Mouse (Mus musculus) midbrain, embryonic 16.5 days (tissue): Measurements from ENCODE around the gene Zfyve21. TPM values are rescaled to one million over a fixed set of nuclear protein-coding genes. Genes with fewer than 3 reads are reported as not detected.

ENCODE experiments used
- ATAC-seq: fragments of 200-750 bp; cut with Nextera tagmentation; 2 replicates; pipeline ENCODE4 v1.8.0; 2017; ENCODE audit warnings: moderate TSS enrichment
- H3K27ac ChIP-seq: fragments of 300-500 bp; sonication (generic); 2 replicates; pipeline ENCODE4 v1.5.1; 2014; ENCODE audit warnings: mild to moderate bottlenecking, low read length, mixed read lengths
- H3K27me3 ChIP-seq: fragments of 300-500 bp; sonication (generic); 2 replicates; pipeline ENCODE4 v1.6.1; 2014; ENCODE audit warnings: low read depth, low read length, mixed read lengths; ENCODE audit not compliant: control insufficient read depth, insufficient read depth
- H3K36me3 ChIP-seq: fragments of 300-500 bp; sonication (generic); 2 replicates; pipeline ENCODE4 v1.6.1; 2014; ENCODE audit warnings: mild to moderate bottlenecking, low read length, moderate library complexity, mixed read lengths; ENCODE audit not compliant: control insufficient read depth, insufficient read depth
- H3K4me1 ChIP-seq: fragments of 300-500 bp; sonication (generic); 2 replicates; pipeline ENCODE4 v1.6.1; 2014; ENCODE audit warnings: mild to moderate bottlenecking, low read length, mixed read lengths; ENCODE audit not compliant: control insufficient read depth, insufficient read depth
- H3K4me2 ChIP-seq: fragments of 300-500 bp; sonication (generic); 2 replicates; pipeline ENCODE4 v1.6.1; 2014; ENCODE audit warnings: mild to moderate bottlenecking, low read length, mixed read lengths
- H3K4me3 ChIP-seq: fragments of 300-500 bp; sonication (generic); 2 replicates; pipeline ENCODE4 v1.5.1; 2014; ENCODE audit warnings: low read depth, mild to moderate bottlenecking, low read length, moderate library complexity, mixed read lengths
- H3K9ac ChIP-seq: fragments of 300-500 bp; sonication (generic); 2 replicates; pipeline ENCODE4 v1.6.1; 2014; ENCODE audit warnings: low read depth, low read length, mixed read lengths
- H3K9me3 ChIP-seq: fragments of 300-500 bp; sonication (generic); replicated peaks from 2 replicates; pipeline ENCODE4 v1.6.1; 2014; ENCODE audit warnings: mild to moderate bottlenecking, low read length, mixed read lengths; ENCODE audit not compliant: control insufficient read depth, poor library complexity, severe bottlenecking
- WGBS: fragments of 180-500 bp; shearing (Covaris S2); extraction: QIAGEN DNeasy Blood & Tissue Kit; methylation state at CpG from one replicate; pipeline ENCODE4 v1.1.7; 2014; 5-methylcytosine and 5-hydroxymethylcytosine counted together
- polyA plus RNA-seq: library from polyadenylated mRNA; unstranded; fragments of >200 nt; fragmentation: Nextera tagmentation; extraction: Ambion mirVana; gene quantifications from 2 replicates; pipeline ENCODE4 v1.2.1, GENCODE M21; 2015

The Zfyve21 gene
- polyA plus RNA-seq, 1 experiment from 2014 or later = 35.1 TPM

DNA sequence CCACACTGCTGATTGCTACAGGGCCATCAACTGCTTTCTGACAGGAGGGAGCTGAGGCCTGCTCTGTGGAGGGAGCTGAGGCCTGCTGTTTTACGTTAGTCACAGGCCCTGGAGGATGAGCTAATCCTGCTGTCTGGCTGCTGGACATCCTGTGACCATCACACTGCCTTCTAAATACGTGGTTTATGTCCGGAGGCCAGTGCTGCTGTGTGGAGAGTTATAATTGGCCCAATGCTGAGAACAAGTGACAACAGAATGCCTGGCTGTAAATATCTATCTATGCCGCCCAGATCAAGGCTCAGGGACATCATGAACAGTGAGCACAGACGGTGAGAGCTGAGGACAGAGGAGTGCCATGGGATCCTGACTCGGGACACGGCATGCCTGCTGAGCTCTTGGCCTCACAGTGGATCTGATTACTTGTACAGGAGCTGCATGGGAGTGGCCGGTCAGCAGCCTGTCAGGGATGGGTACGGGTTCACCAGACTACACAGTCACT lies 34.4 kb downstream of the Zfyve21 start:
- no peak overlapping the region for H3K4me3 ChIP-seq
- ATAC-seq = no peak
- H3K9ac ChIP-seq = no peak overlapping the region
- H3K4me2 ChIP-seq = no peak overlapping the region
- 76% methylated on average over 9 of the region's 9 CpGs for WGBS
- H3K9me3 ChIP-seq = no peaks in the 10 kb centered on the region
- H3K4me1 ChIP-seq = no peaks in the 10 kb centered on the region
- H3K27ac ChIP-seq = no peak overlapping the region
- no peaks in the 10 kb centered on the region for H3K27me3 ChIP-seq
- H3K36me3 ChIP-seq = peaks cover under 1% of the 10 kb centered on the region; the same call in 1 of the 2 replicates

DNA sequence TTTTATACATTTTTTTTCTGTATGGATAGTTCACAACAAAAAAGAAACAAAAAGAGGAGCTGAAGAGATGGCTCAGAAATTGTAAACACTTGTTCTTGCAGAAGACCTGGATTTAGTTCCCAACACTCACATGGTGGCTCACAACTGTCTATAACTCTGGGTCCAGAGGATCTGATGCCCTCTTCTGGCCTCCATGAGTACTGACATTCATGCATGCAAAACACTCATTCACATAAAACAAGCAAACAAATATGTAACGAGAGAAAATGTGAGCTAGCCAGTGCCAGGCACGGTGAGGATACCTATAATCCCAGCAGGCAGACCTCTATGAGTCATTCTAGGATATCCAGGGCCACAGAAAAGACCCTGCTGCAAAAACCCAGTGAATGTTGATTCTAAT lies 37.3 kb downstream of the Zfyve21 start:
- 60% methylated on average over 2 of the region's 2 CpGs for WGBS

DNA sequence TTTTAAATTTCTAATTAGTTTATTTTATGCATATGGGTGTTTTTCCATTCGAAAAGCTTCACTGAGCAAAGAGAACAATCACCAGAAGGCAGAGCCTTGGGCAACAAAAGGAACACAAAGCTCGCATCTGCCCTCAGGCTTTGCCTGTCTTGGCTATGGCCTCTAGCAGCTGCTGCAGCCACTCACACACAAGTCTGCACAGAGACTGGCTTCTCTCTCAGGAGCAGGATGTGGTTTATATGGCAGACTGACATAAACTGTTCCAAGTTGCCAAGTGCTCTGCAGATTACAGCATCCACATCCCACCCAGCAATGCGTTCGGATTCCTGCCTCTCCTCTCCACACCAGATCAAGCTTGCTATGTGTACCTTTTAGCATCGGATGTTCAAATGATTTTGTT lies 37.8 kb downstream of the Zfyve21 start:
- Histone ChIP-seq H3K9ac (no peak overlapping the region), H3K4me2 (no peak overlapping the region), H3K4me1 (no peaks in the 10 kb centered on the region), H3K4me3 (no peak overlapping the region), H3K36me3 (no peaks in the 10 kb centered on the region), H3K27me3 (no peaks in the 10 kb centered on the region), H3K27ac (0 out of 2 replicates have a peak overlapping the region, but pooled peaks have one; percentile 18), H3K9me3 (no peaks in the 10 kb centered on the region)
- ATAC-seq = no peak
- WGBS = 68% methylated on average over 5 of the region's 5 CpGs

More for the DNA sequence above, 37.3 kb downstream of the Zfyve21 start:
- Histone ChIP-seq H3K4me2 (no peak overlapping the region), H3K27me3 (no peaks in the 10 kb centered on the region), H3K36me3 (no peaks in the 10 kb centered on the region), H3K4me3 (no peak overlapping the region), H3K9ac (no peak overlapping the region), H3K27ac (no peak overlapping the region), H3K9me3 (no peaks in the 10 kb centered on the region), H3K4me1 (no peaks in the 10 kb centered on the region)
- ATAC-seq = no peak

DNA sequence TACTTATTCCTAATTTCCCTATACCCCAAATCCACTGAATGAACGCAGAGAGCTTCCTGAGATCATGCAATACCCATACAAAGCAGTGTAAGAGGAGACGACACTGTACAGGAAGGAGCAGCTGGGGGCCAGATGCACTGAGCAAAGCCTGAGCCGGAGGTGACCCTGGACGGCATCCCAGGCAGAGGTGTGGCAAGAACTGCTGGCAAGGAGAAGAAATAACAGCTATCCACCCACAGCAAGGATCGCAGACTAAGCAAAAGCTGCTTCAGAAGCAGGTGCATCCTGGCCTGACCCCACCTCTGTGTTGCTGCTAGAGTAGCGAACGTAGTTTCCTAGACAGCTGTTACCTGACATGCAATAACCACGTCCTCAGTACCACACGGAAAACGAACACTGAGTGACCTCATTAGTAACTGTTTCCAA lies 39.1 kb downstream of the Zfyve21 start:
- 69% methylated on average over 10 of the region's 10 CpGs for WGBS
- H3K4me3 ChIP-seq = no peak overlapping the region
- no peak overlapping the region for H3K27ac ChIP-seq
- H3K27me3 ChIP-seq = no peaks in the 10 kb centered on the region
- 0 out of 2 replicates have a peak, but pooled peaks cover 2% of the 10 kb centered on the region for H3K36me3 ChIP-seq
- H3K9ac ChIP-seq = no peak overlapping the region
- H3K4me2 ChIP-seq = no peak overlapping the region
- H3K9me3 ChIP-seq = no peaks in the 10 kb centered on the region
- no peak for ATAC-seq
- H3K4me1 ChIP-seq = no peaks in the 10 kb centered on the region

DNA sequence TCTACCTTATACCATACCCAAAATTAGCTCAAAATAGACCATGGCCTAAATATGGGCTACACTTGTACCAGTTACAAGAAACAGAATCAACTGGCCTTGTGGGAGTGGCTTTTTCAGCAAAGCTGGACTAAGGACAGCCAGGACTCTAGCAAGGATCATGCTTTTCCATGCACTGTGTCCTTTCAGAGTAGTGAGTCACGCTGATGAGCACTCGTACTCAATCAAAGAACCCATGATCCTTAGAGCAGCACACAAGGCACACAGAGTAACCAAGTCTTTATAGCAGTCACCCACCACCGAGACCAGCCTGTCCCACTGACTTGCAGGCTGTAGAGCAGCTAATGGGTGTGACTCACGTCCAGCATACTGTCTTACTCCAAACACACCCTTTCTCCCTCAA lies 39.6 kb downstream of the Zfyve21 start:
- H3K4me3 ChIP-seq = no peak overlapping the region
- H3K9ac ChIP-seq = no peak overlapping the region
- no peaks in the 10 kb centered on the region for H3K4me1 ChIP-seq
- WGBS = 70% methylated on average over 4 of the region's 4 CpGs
- no peak overlapping the region for H3K27ac ChIP-seq
- no peak overlapping the region for H3K4me2 ChIP-seq
- no peaks in the 10 kb centered on the region for H3K27me3 ChIP-seq
- H3K9me3 ChIP-seq = no peaks in the 10 kb centered on the region
- 0 out of 2 replicates have a peak, but pooled peaks cover 2% of the 10 kb centered on the region for H3K36me3 ChIP-seq
- ATAC-seq = no peak

DNA sequence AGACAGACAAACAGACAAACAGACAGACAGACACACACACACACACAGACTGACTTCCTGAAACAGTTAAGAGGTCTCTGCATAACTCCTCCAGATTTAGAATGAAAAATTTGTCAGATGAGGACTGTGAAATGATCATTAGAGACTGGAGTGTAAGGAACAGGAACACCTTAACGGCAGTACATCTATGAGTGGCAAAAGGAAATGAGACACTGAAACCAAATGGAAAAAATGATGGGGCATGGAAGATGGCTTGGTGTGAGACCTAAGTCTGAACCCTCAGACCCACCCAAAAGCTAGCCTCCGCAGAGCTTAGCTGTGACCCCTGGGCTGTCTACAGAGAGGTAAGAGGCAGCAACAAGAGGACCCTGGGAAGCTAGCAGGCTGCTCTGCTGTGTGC lies 41.5 kb downstream of the Zfyve21 start:
- Histone ChIP-seq H3K4me3 (no peak overlapping the region), H3K36me3 (0 out of 2 replicates have a peak, but pooled peaks cover 2% of the 10 kb centered on the region), H3K27me3 (no peaks in the 10 kb centered on the region), H3K4me1 (no peaks in the 10 kb centered on the region), H3K9ac (no peak overlapping the region), H3K27ac (no peak overlapping the region), H3K9me3 (no peaks in the 10 kb centered on the region), H3K4me2 (no peak overlapping the region)
- no peak for ATAC-seq
- WGBS = 98% methylated on average over 2 of the region's 2 CpGs

DNA sequence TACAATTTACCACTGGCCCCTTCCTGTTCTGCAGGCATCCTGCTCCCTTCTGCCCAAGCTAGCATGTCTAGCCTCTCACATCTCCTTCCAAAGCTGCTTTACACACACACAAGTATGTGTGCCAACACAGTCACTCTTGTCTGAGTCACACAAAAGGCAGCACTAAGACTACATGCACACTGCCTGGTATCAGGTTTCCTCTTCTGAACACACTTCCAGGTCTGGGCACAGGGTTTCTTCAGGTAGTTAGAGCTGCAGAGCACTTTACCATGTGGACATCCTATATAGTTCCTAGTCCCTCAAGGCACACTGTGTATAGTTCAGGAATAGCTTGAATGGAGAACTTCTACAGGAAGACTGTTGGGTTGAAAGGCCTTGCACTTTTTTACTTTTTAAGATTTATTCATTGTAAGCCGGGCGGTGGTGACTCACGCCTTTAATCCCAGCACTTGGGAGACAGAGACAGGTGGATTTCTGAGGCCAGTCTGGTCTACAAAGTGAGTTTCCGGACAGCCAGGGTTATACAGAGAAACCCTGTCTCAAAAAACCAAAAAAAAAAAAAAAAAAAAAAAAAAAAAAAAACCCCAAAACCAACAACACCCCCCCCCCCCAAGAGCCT lies 50.3 kb downstream of the Zfyve21 start:
- no peaks in the 10 kb centered on the region for H3K27me3 ChIP-seq
- no peak overlapping the region for H3K9ac ChIP-seq
- no peaks in the 10 kb centered on the region for H3K4me1 ChIP-seq
- H3K4me2 ChIP-seq = no peak overlapping the region
- peaks cover 8% of the 10 kb centered on the region for H3K36me3 ChIP-seq
- H3K4me3 ChIP-seq = no peak overlapping the region
- no peaks in the 10 kb centered on the region for H3K9me3 ChIP-seq
- H3K27ac ChIP-seq = no peak overlapping the region
- no peak for ATAC-seq
- WGBS = 93% methylated on average over 4 of the region's 4 CpGs

DNA sequence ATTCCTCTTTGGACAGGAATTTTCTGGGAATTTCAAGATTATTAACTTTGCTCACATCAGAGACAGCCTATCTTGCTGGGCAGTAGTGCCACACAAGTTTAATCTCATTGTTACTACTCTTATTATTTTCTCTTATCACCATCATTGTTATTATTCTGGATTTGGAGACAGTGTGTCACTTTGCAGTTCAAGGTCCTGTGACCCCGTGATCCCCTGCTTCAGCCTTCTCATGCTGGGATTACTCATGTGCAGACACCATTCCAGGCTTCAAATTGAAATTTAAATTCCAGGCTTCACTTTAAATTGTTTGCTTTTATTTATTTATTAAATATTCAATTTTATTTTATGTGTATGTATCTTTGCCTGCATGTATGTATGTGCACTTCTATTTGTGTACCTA lies 55.8 kb downstream of the Zfyve21 start:
- H3K36me3 ChIP-seq = peaks cover 7% of the 10 kb centered on the region
- H3K9me3 ChIP-seq = no peaks in the 10 kb centered on the region
- no peaks in the 10 kb centered on the region for H3K4me1 ChIP-seq
- ATAC-seq = no peak
- H3K4me2 ChIP-seq = no peak overlapping the region
- no peak overlapping the region for H3K27ac ChIP-seq
- 83% methylated on average over 1 of the region's 1 CpGs for WGBS
- no peaks in the 10 kb centered on the region for H3K27me3 ChIP-seq
- no peak overlapping the region for H3K4me3 ChIP-seq
- no peak overlapping the region for H3K9ac ChIP-seq

DNA sequence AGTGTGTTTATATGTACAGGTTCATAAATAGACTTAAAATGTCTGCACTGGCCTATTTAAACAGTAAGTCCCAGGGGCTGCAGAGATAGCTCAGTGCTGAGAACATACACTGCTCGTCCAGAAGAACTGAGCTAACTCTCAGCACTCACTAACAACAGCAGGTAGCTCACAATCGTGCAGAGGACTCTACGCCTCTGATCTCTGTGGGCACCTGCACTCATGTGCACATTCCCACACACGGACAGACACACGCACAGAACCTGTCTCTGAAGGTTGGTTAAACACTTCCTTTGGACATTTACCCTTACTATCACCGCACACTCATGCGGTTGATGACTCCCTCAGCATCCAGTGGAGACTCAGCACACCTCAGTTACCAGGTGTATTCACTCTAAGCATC lies 56.8 kb downstream of the Zfyve21 start:
- H3K4me1 ChIP-seq = no peaks in the 10 kb centered on the region
- WGBS = 91% methylated on average over 7 of the region's 7 CpGs

More for the DNA sequence above, 56.8 kb downstream of the Zfyve21 start:
- H3K27me3 ChIP-seq = no peaks in the 10 kb centered on the region
- H3K27ac ChIP-seq = no peak overlapping the region
- H3K4me2 ChIP-seq = no peak overlapping the region
- H3K9me3 ChIP-seq = no peaks in the 10 kb centered on the region
- no peak overlapping the region for H3K4me3 ChIP-seq
- no peak for ATAC-seq
- peaks cover 3% of the 10 kb centered on the region for H3K36me3 ChIP-seq
- no peak overlapping the region for H3K9ac ChIP-seq
